Mouse (Mus musculus) midbrain, embryonic 15.5 days (tissue): ENCODE measurements around the gene Ccdc82. TPM values are rescaled to one million over a fixed set of nuclear protein-coding genes. Genes with fewer than 3 reads are reported as not detected.

ENCODE experiments used
- ATAC-seq: fragments of 200-750 bp; cut with Nextera tagmentation; replicated peaks from 2 replicates; pipeline ENCODE4 v1.8.0; 2017; ENCODE audit warnings: moderate TSS enrichment
- H3K27ac ChIP-seq: fragments of 300-500 bp; sonication (generic); 2 replicates; pipeline ENCODE4 v1.5.1; 2015; ENCODE audit warnings: mild to moderate bottlenecking, inconsistent platforms
- H3K27me3 ChIP-seq: fragments of 300-500 bp; sonication (generic); replicated peaks from 2 replicates; pipeline ENCODE4 v1.6.1; 2015; ENCODE audit warnings: inconsistent platforms
- H3K36me3 ChIP-seq: fragments of 300-500 bp; sonication (generic); replicated peaks from 2 replicates; pipeline ENCODE4 v1.6.1; 2015; ENCODE audit warnings: inconsistent platforms
- H3K4me1 ChIP-seq: fragments of 300-500 bp; sonication (generic); 2 replicates; pipeline ENCODE4 v1.6.1; 2015; ENCODE audit warnings: inconsistent platforms
- H3K4me2 ChIP-seq: fragments of 300-500 bp; sonication (generic); 2 replicates; pipeline ENCODE4 v1.6.1; 2015; ENCODE audit warnings: inconsistent platforms, mild to moderate bottlenecking, moderate library complexity
- H3K4me3 ChIP-seq: fragments of 300-500 bp; sonication (generic); 2 replicates; pipeline ENCODE4 v1.5.1; 2015; ENCODE audit warnings: mild to moderate bottlenecking, inconsistent platforms
- H3K9ac ChIP-seq: fragments of 300-500 bp; sonication (generic); 2 replicates; pipeline ENCODE4 v1.6.1; 2015; ENCODE audit warnings: mild to moderate bottlenecking, inconsistent platforms
- H3K9me3 ChIP-seq: fragments of 300-500 bp; sonication (generic); 2 replicates; pipeline ENCODE4 v1.6.1; 2016; ENCODE audit warnings: inconsistent platforms
- WGBS: fragments of 180-500 bp; shearing (Covaris S2); methylation state at CpG from one replicate; pipeline ENCODE4 v1.1.7; 2015; ENCODE audit warnings: mixed read lengths; 5-methylcytosine and 5-hydroxymethylcytosine counted together
- polyA plus RNA-seq: library from polyadenylated mRNA; unstranded; fragments of >200 nt; fragmentation: Nextera tagmentation; extraction: Ambion mirVana; gene quantifications from 2 replicates; pipeline ENCODE4 v1.2.1, GENCODE M21; 2015

The Ccdc82 gene
- polyA plus RNA-seq, 1 experiment from 2014 or later, result 12.8 TPM

DNA sequence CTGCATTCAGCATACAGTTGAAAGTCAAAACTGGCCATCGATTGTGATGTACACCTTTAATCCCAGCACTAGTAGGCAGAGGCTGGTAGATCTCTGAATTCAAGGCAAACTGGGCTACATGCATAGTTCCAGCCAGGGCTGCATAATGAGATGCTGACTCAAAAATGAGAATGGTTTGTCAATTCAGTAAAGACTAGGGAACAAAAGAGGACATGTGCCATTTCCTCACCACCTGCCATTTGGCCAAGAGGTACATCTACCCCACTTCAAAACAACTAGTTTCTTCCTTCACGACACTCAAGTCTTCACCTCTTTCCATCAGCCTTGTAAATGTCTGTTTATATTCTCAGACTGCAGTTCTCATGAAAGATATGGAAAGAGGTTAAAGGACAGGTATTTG lies 11.4 kb downstream of the Ccdc82 start:
- H3K4me3 ChIP-seq, result no peak overlapping the region
- no peak for ATAC-seq
- 91% methylated on average over 2 of the region's 2 CpGs for WGBS
- no peak overlapping the region for H3K4me2 ChIP-seq
- no peaks in the 10 kb centered on the region for H3K36me3 ChIP-seq
- no peak overlapping the region for H3K9ac ChIP-seq
- no peaks in the 10 kb centered on the region for H3K27me3 ChIP-seq
- no peaks in the 10 kb centered on the region for H3K9me3 ChIP-seq
- no peaks in the 10 kb centered on the region for H3K4me1 ChIP-seq
- H3K27ac ChIP-seq, result no peak overlapping the region

DNA sequence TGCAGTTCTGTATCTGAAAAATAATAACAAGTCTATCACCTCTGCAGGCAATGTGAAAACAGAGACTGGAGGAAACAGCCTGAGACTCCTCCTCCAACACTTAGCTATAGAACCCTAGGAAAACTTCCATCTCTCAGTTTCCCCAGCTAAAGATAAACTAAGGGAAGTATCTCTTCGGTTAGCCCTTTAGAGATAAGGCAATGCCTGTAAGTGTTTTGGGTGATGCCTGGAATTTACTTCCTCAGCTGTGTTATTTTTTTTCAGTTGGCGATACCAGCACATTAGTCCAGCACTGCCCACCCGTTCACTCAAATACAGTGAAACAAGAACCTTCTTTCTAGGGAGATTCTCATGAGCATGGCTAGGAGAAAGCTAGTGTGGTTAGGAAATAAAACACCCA lies 14.2 kb downstream of the Ccdc82 start:
- no peak overlapping the region for H3K9ac ChIP-seq
- no peak overlapping the region for H3K4me3 ChIP-seq
- ATAC-seq, result no peak
- no peak overlapping the region for H3K4me2 ChIP-seq
- no peaks in the 10 kb centered on the region for H3K4me1 ChIP-seq
- no peaks in the 10 kb centered on the region for H3K9me3 ChIP-seq
- H3K27me3 ChIP-seq, result no peaks in the 10 kb centered on the region
- H3K27ac ChIP-seq, result no peak overlapping the region
- WGBS, result 92% methylated on average over 3 of the region's 3 CpGs
- H3K36me3 ChIP-seq, result no peaks in the 10 kb centered on the region

DNA sequence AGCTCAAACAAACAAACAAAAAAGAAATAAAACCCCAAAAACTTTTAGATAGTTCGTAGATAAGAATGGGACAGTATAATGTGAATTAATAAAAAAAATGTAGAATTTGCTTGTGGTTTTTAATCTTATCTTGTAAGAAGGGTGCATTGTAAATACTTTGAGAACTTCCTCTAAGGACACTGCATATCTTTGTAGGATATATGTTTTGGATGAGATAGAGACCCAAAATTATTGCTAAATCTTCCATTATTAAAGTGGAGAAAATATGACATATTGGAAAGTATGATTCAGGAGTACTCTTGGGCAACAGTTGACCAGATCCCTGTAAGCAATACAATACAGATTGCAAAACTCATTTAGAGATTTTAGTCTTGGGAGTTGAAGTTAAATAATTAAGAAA lies 26.5 kb downstream of the Ccdc82 start:
- H3K4me3 ChIP-seq, result no peak overlapping the region
- H3K9ac ChIP-seq, result no peak overlapping the region
- no peak overlapping the region for H3K4me2 ChIP-seq
- H3K27ac ChIP-seq, result no peak overlapping the region
- no peaks in the 10 kb centered on the region for H3K27me3 ChIP-seq
- no peaks in the 10 kb centered on the region for H3K36me3 ChIP-seq
- 97% methylated on average over 1 of the region's 1 CpGs for WGBS
- no peak for ATAC-seq
- no peaks in the 10 kb centered on the region for H3K9me3 ChIP-seq
- no peaks in the 10 kb centered on the region for H3K4me1 ChIP-seq

DNA sequence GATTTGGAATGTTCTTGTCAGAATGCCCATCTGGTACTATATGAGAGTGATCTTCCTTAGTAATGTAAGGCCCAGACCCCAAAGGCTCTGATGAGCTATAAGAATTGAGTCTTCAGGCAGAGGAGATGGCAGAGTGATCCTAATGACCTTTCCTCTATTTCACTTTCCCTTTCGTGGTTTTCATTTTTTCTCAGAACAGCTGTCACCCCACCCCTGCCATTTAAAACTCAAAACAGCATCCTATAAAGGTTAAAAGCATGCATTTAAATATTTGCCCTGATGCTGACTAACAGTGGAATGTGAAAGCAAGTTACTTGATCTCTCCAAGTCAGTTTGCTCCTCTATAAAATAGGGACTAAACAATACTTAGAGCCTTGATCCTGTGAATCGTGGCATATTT lies 40.7 kb downstream of the Ccdc82 start:
- 76% methylated on average over 2 of the region's 2 CpGs for WGBS

DNA sequence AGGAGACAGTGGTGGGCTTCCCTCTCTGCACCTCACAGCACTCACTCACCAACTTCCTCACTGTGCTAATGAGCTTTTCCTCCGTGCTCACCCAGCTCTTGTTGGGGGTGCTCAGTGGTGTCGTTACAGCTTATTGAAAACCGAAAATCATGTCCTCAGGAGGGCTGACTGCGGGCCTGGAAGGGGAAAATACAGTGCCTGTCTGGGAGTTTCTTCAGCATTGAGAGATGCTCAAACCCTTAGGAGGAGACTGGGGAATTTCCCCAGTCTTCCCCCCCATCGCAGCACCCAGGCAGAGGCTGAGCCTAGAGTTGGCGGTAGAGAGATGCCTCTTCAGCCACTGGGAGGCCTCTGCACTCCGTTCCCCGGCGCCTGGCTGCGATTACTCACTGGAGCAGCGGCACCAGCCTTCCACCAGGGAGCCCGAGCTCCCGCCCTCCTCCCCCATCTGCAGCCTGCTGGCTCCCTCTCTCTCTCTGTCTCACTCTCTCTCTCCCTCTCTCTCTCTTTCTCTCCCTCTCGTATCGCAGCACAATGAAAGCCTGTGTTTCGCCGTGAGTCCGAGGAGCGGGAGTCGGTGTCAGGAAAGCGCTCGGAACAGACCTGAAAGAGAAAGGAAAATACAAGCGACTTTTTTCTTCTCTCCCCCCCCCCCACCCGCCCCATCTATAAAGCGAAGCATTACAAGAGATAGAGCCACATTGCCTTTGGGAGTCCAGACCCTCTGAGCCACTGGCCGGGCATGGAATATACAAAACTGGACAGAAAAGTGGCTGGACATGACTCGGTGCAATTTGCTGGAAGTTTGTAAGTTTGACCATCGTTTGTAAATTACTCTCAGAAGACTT lies 49.7 kb downstream of the Ccdc82 start:
- H3K4me2 ChIP-seq, result peak overlapping the region; percentile 89
- H3K36me3 ChIP-seq, result no peaks in the 10 kb centered on the region
- H3K27ac ChIP-seq, result peak overlapping the region; percentile 66
- H3K9me3 ChIP-seq, result no peaks in the 10 kb centered on the region
- under 1% methylated on average over 28 of the region's 28 CpGs for WGBS
- H3K9ac ChIP-seq, result peak overlapping the region; percentile 64
- ATAC-seq, result peak; percentile 91
- no peaks in the 10 kb centered on the region for H3K27me3 ChIP-seq
- peaks cover 46% of the 10 kb centered on the region for H3K4me1 ChIP-seq
- H3K4me3 ChIP-seq, result peak overlapping the region; percentile 54

More for the DNA sequence above, 40.7 kb downstream of the Ccdc82 start:
- no peak overlapping the region for H3K4me2 ChIP-seq
- no peak for ATAC-seq
- H3K9me3 ChIP-seq, result no peaks in the 10 kb centered on the region
- H3K36me3 ChIP-seq, result no peaks in the 10 kb centered on the region
- H3K27me3 ChIP-seq, result no peaks in the 10 kb centered on the region
- H3K27ac ChIP-seq, result no peak overlapping the region
- H3K4me1 ChIP-seq, result no peaks in the 10 kb centered on the region
- no peak overlapping the region for H3K4me3 ChIP-seq
- no peak overlapping the region for H3K9ac ChIP-seq

DNA sequence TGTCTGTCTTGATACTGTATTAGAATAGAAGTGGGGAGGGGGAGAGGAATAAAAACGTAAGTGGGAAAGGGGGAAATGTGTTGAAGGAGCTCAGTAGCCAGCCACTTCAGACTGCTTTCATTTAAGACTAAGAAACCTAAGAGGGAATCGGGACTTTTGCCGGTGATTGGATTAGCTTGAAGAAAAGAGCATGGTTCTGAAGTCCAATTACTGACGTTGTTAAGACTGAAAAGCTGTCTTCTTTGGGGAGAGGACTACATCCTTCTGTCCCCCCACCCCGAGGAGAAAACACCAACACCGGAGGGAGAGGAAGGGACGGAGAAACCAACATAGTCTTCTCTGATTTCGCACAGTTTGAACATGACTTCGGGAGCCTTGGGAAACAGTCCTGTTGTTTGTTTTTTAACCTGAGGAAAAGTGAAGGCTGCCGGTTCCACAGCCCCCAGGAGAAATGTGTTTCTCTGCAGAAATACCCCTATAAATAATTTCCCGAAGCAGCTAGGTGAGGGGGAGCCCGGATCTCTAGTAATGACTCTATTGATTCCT lies 50.4 kb downstream of the Ccdc82 start:
- Histone ChIP-seq H3K4me2 (peak overlapping the region; percentile 89), H3K9ac (peak overlapping the region; percentile 64), H3K4me1 (peaks cover 53% of the 10 kb centered on the region), H3K27me3 (no peaks in the 10 kb centered on the region), H3K4me3 (peak overlapping the region; percentile 54), H3K27ac (peak overlapping the region; percentile 66), H3K36me3 (no peaks in the 10 kb centered on the region), H3K9me3 (no peaks in the 10 kb centered on the region)
- WGBS, result 0% methylated on average over 12 of the region's 12 CpGs
- ATAC-seq, result peak; percentile 3; the same call in 1 of the 2 replicates

DNA sequence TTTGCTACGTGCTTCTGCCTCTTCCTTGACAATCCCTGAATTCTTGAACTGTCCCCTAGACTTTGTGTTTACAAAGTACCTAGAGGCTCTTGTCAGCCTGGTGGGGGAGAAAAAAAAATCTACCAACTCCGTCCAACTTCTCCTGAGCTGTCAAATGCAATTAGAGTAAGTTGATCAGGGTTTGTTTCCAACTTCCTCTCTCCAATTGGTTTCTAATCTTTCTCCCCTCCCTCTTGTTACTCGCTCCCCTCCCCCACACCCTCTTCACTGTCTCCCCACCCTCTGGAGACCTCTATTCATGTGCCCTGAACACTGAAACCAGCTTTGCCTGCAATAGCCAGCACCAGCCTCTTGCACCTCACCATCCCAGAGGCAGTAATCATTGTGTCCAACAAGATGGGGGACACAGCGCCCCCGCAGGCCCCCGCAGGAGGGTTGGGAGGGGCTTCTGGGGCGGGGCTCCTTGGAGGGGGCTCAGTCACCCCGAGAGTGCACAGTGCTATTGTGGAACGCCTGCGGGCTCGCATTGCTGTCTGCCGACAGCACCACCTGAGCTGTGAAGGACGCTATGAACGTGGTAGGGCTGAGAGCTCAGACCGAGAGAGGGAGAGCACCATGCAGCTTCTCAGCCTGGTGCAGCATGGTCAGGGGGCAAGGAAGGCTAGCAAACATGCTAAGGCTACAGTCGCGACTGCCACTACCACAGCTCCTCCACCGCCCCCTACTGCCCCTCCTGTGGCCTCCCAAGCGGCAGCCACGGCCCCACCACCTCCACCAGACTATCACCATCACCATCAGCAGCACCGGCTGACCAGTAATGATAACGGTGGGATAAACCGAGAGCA lies 51.1 kb downstream of the Ccdc82 start, which contains the start of gene Maml2:
Maml2 (plus strand) TSS at position 290 of the 845 bp plus-strand sequence.
- peak within 1 kb of the TSS; percentile 64 for H3K9ac ChIP-seq
- peak within 1 kb of the TSS; percentile 54 for H3K4me3 ChIP-seq
- ATAC-seq, result peak; percentile 78
- no peaks in the 10 kb centered on the region for H3K9me3 ChIP-seq
- H3K27me3 ChIP-seq, result no peaks in the 10 kb centered on the region
- no peaks in the 10 kb centered on the region for H3K36me3 ChIP-seq
- peak within 1 kb of the TSS; percentile 66 for H3K27ac ChIP-seq
- H3K4me2 ChIP-seq, result peak within 1 kb of the TSS; percentile 89
- H3K4me1 ChIP-seq, result peaks cover 59% of the 10 kb centered on the region
- WGBS, result 0% methylated on average over 23 of the region's 23 CpGs

DNA sequence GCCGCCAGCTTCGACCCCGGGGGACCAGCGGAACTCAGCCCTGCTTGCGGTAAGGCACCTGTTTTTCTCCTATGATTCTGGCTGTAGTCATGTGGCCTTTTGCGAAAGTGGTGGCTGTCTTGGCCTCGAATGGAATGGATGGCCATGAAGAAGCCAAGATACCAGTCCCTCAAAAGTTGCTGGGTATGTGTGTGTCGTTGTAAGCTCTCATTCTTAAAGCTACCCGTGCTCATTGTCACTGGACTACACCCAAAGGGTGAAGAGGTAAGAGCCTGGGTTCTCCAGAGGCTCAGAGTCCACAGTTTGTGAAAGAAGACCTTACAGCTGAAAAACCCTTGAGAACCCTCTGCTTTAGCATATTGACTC lies 51.7 kb downstream of the Ccdc82 start:
- no peaks in the 10 kb centered on the region for H3K27me3 ChIP-seq
- ATAC-seq, result no peak
- peak overlapping the region; percentile 89 for H3K4me2 ChIP-seq
- peak overlapping the region; percentile 64 for H3K9ac ChIP-seq
- peak overlapping the region; percentile 54 for H3K4me3 ChIP-seq
- peak overlapping the region; percentile 66 for H3K27ac ChIP-seq
- H3K9me3 ChIP-seq, result no peaks in the 10 kb centered on the region
- 17% methylated on average over 9 of the region's 9 CpGs for WGBS
- no peaks in the 10 kb centered on the region for H3K36me3 ChIP-seq
- H3K4me1 ChIP-seq, result peaks cover 65% of the 10 kb centered on the region

DNA sequence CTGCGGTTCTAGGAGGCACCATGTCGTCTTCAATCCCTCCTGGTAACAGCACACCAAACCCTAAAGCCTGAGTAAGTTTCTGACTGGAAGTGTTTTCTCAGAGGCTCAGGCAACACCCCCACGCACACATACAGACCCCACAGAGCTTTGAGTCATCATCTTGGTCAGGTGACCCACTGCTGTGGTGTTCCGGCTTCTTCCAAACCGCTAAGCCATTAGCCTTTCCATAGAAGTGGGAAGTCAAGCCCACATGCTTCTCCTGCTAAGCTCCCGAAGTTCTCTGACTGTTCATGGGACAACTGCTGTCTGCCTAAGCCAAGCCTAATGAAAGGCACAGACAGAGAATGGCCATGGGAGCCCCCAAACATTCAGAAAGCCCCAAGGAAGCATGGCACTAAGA lies 52.4 kb downstream of the Ccdc82 start:
- peak overlapping the region; percentile 54 for H3K4me3 ChIP-seq
- peak overlapping the region; percentile 89 for H3K4me2 ChIP-seq
- no peak for ATAC-seq
- H3K36me3 ChIP-seq, result no peaks in the 10 kb centered on the region
- H3K27me3 ChIP-seq, result no peaks in the 10 kb centered on the region
- H3K9ac ChIP-seq, result no peak overlapping the region
- H3K9me3 ChIP-seq, result no peaks in the 10 kb centered on the region
- peaks cover 72% of the 10 kb centered on the region for H3K4me1 ChIP-seq
- 0 out of 2 replicates have a peak overlapping the region, but pooled peaks have one; percentile 27 for H3K27ac ChIP-seq
- 83% methylated on average over 6 of the region's 6 CpGs for WGBS

DNA sequence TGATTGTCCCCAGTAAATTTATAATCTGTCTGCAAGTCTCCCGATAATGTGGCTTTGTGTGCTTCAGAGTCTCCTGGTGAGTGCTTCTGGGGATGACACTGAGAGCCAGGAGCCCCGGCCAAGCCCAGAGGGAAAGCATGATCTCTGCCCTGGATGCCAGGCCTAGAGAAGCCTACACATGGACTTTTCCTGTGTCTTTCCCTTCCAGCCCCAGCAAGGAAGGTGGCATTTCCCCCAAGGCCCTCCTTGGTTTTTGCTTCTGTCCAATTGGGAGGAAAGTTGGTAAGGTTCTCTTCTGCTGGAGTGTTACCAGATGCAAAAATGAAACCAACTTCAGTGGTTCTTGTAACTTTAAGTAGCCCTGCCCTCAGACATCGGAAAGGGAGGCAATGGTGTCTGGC lies 53.3 kb downstream of the Ccdc82 start:
- Histone ChIP-seq H3K27ac (0 out of 2 replicates have a peak overlapping the region, but pooled peaks have one; percentile 27), H3K4me1 (peaks cover 77% of the 10 kb centered on the region), H3K4me3 (peak overlapping the region; percentile 54), H3K36me3 (no peaks in the 10 kb centered on the region), H3K4me2 (peak overlapping the region; percentile 89), H3K27me3 (no peaks in the 10 kb centered on the region), H3K9me3 (no peaks in the 10 kb centered on the region), H3K9ac (no peak overlapping the region)
- ATAC-seq, result no peak
- 46% methylated on average over 3 of the region's 3 CpGs for WGBS

DNA sequence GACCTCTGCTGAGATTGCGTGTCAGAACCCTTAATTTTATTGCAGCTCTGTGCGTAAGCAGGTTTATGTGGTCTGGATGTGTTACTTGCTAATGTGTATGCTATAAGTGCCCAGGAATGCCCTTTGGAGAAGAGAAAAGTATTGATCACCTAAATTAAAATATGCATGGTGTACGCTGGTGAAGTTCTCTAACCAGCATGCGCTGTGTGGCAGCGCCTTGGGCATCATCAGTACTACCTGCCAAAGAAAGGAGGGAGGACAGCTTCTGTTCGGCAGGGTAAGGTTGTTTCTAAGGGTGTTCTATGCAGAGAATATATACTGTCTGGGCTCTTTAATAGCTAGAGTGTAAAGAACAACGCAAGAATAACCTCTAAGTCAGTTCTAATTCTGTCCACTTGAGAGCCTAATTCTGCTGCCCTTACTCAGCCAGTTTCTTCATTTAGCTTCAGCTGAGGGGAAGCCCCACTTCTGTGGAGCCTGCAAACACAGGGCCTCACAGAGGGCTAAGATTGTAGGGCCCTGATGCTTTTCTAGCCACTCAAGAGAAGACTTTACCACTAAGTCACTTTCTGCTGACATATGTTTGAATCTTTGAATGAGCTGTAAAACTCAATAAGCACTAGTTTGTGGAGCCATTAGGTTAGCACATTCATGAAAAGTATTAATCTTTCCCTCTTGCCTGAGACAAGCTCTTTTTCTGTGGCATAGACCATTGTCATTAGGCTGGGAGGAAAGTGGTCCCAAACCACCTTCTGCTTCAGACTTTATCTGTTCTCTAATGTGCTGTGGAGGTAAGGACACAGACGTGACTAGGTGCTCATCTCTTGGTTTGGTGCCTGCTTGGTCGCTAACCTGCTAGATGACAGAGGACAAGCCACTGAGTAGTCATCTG lies 54.4 kb downstream of the Ccdc82 start:
- no peaks in the 10 kb centered on the region for H3K27me3 ChIP-seq
- H3K4me3 ChIP-seq, result peak overlapping the region; percentile 54
- H3K4me1 ChIP-seq, result peaks cover 77% of the 10 kb centered on the region
- H3K9me3 ChIP-seq, result no peaks in the 10 kb centered on the region
- no peak for ATAC-seq
- H3K4me2 ChIP-seq, result peak overlapping the region; percentile 89
- no peak overlapping the region for H3K9ac ChIP-seq
- H3K27ac ChIP-seq, result 0 out of 2 replicates have a peak overlapping the region, but pooled peaks have one; percentile 4
- 48% methylated on average over 9 of the region's 9 CpGs for WGBS
- H3K36me3 ChIP-seq, result no peaks in the 10 kb centered on the region
